Mouse (Mus musculus) T-helper 17 cell (primary cell): ENCODE data around the gene Gyg.

Experiments
- in situ Hi-C, 2 experiments: fragments of 300-600 bp; cut with MboI, MseI; formaldehyde crosslinking; loops; 1 replicate in 1 of 2; 2 replicates in 1 of 2; pipeline ENCODE4 v1.15.1; 2025; ENCODE audit warnings: high pct_unique_total_duplicates in 2 of 2

Gyg gene

DNA sequence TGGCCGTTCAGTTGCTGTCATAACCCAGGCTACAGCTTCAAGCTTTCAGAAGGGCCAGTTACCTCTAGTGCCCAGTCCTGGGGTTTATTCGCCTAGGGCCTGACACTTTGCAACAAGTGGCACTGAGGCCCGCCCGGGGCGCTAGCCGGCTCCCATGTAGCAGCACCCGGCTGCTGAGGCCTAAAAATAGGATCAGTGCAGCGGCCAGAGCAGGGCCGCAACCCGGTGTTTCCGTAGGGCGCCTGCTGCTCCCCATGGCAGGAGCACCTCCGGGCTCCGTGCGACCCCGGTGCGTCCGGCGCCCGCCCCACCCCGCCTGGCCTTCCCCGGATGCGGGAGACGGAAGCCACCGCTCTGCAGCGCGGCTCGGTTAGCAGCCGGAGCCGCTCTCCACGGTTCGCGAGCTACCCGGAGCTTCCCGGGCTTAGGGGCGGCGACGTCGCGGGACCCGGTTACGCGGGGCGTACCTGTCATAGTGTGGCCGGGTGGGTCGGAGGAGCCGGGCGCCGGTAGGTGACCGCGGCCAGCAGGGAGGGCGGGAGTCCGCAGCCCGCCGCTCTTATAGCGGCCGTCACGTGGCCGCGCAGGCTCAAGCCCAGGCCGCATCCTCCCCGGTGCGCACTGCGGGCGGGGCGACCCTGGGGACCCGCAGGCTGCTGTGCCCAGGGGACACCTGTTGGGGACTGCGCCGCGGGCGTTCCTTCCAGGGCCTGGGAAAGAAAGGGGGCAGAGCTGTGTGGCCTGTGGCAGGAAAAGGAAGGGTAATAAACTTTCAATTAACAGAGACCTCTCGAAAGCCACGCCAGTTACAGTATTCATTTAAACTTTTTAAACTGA lies at the start of gene Gyg:
TSS of gene Gyg (minus strand) at position 787 of the 837 bp plus-strand sequence.
- in situ Hi-C loops, result loop anchor here in 1 of 2 experiments (5.0 kb wide), 1 partner anchor 67 kb away; no protein-coding TSS in a partner anchor

DNA sequence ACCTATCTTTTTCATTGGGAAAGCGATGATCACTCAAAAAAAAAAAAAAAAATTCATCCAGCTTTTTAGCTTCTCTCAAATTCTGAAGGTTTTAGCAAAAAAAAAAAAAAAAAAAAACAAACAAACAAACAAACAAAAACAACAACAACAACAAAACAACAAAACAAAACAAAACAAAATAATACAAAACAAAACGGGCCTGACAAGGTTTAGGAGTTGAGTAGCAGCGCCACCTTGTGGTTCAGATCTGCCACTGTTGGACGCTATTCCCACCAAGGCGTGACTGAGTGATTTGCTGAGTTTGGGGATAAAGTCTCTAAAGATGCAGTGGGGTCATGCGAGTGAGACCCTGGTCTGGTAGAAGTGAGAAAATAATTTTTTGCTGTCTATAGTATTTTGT lies 43.8 kb upstream of the Gyg start:
- in situ Hi-C loops, result loop anchor here in 1 of 2 experiments (5.0 kb wide), 1 partner anchor 302 kb away; no protein-coding TSS in a partner anchor

- in situ Hi-C loops, result loop anchor here in 1 of 2 experiments (5.0 kb wide), 1 partner anchor 301 kb away; no protein-coding TSS in a partner anchor
Measured at GRCm38 (mm10) chr3:20197878-20198277, 42.8 kb upstream of the Gyg start.

GRCm38 (mm10) chr3:20188976-20189675 lies 34.0 kb upstream of the Gyg start:
- in situ Hi-C loops, result no loop called here

DNA sequence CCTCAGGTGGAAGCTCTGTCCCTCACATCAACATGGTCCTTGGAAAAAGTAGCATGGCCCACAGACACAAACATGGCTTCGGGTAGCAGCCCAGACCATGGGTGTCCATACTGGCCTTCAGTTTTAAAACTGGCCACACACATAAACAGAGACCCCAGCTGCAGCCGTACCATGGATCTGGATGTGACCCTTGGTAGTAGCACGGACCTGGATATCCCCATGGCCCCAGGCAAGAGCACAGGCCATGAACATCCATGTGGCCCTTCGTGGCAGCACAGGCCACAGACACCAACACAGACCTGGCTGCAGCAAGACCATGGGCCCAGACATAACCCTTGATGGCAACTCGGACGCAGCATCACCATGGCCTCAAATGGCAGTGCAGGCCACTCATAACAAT lies 17.3 kb upstream of the Gyg start:
- in situ Hi-C loops, result no loop called here

GRCm38 (mm10) chr3:20167487-20167886 lies 12.4 kb upstream of the Gyg start:
- in situ Hi-C loops, result no loop called here

- in situ Hi-C loops, result no loop called here
Measured at GRCm38 (mm10) chr3:20155476-20155875, 359 bp upstream of the Gyg start.

- in situ Hi-C loops, result loop anchor here in 1 of 2 experiments (5.0 kb wide), 1 partner anchor 64 kb away; no protein-coding TSS in a partner anchor
Measured at GRCm38 (mm10) chr3:20151651-20152050, 3.5 kb downstream of the Gyg start.

DNA sequence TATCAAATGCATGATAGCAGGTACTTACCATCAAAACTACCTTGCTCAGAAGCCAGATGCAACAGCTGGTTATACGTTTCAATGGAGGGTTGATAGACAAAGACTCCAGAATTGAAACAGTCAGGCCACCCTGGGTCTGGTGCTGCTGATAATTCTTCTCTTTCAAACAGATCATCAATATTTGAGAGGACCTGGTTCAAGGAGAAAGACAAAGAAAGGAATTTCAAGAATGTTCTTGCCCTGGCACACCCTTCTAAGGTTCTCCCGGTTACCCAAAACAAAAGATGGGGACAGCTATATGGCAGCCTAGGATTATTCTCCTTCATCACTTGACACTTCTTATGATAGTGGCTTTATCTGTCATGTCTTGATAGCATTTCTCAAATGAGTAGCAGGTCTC lies 4.6 kb downstream of the Gyg start:
- in situ Hi-C loops, result loop anchor here in 1 of 2 experiments (5.0 kb wide), 1 partner anchor 63 kb away; no protein-coding TSS in a partner anchor

DNA sequence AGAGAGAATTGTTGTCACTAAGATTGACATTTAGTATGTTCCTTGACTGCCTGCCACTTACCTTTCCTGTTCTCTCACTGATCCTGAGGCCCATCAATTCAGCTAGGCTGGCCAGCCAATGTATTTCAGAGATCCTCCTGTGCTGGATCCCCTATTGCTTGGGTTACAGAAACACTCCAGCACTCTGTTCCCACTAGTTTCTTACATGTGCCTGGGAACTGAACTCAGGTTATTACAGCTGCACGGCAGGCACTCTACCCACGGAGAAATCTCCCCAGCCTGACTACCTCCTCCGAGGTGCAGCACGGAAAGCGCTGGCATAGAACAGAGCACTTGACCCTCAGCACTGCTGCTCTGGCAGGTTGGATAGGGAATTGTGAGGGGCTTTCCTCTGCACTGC lies 7.5 kb downstream of the Gyg start:
- in situ Hi-C loops, result loop anchor here in 1 of 2 experiments (10.0 kb wide), 1 partner anchor 1303 kb away; no protein-coding TSS in a partner anchor

DNA sequence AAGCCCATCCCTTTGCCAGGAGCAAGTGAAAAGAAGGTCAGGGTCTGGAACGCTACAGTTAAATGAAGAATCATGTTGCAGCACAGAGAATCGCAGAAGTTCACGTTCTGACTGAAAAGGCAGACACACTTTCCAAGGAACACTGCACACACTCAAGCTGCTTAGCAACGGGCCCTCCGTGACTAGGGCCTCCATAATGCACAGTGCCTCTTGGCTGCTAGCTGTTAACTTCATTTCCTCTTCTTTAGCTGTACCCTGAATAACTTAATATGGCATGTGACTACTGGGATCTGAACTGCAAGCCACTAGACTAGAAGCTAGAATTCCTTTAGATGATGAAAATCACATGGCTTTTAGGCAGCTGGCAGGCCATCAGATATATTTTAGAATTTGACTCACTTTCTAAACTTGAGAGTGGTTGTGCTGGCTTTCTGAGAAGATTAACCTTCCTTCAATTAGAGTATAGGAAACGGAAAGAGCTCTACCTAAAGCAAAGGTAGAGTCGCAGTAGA lies 8.2 kb downstream of the Gyg start:
- in situ Hi-C loops, result loop anchor here in 1 of 2 experiments (10.0 kb wide), 1 partner anchor 1302 kb away; no protein-coding TSS in a partner anchor

DNA sequence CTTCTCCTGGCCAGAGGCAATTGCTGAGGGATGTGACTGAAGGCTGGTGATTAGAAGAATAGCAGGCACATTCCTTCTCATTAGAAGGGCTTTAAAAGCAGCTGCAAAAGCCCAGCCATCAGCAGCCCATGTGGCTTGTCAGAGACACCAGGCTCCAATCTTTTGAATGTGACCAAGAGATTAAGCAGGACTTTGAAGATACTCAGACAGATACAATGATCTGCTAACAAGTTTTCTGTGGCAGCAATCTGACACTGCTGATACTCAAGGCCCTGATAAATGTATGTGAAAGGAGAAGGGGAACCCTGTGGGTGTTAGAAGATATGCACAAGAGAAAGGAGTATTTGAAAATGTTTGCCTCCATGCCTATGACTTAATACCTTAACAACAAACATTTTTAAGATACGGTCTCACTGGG lies 9.4 kb downstream of the Gyg start:
- in situ Hi-C loops, result loop anchor here in 1 of 2 experiments (10.0 kb wide), 1 partner anchor 1301 kb away; no protein-coding TSS in a partner anchor

GRCm38 (mm10) chr3:20144401-20144800 lies 10.7 kb downstream of the Gyg start:
- in situ Hi-C loops, result loop anchor here in 1 of 2 experiments (10.0 kb wide), 1 partner anchor 1300 kb away; no protein-coding TSS in a partner anchor

GRCm38 (mm10) chr3:20143726-20144125 lies 11.4 kb downstream of the Gyg start:
- in situ Hi-C loops, result loop anchor here in 1 of 2 experiments (10.0 kb wide), 1 partner anchor 1299 kb away; no protein-coding TSS in a partner anchor

DNA sequence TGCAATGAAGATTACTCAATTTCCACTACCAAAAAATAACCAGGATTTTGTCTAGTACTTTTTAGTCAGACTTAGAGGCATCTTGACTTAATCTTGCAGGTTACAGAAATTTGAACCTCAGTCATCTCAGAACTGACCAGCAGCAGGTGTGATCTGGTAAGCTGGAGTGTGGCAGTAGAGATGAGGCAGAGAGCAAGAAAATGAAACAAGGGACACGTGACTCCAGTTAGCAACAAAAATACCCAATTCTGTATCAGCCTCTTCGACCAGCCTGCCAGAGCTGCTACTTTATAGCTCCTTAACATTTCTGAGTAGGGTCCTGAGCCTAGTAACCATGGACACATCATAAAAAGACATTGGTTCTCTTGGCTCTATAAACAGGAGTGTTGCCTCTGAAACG lies 12.5 kb downstream of the Gyg start:
- in situ Hi-C loops, result loop anchor here in 1 of 2 experiments (10.0 kb wide), 1 partner anchor 1298 kb away; no protein-coding TSS in a partner anchor

DNA sequence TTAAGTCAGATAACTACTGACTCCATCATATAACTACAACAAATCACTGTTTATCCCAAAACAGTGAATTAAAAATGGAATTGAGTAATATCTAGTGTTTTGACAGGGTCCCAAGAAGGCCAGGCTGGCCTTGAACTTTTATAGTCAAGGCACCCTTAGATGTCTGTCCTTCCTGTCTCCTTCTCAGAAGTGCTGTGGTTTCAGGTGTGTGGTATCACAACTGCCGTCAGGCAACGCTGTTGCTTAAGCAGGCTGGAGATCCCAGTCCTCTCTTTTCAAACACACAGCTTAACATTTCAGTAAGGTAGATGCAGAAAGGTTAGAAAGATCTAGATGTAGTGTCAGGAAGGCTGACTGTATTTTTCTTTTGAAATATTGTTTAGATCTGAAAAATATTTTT lies 13.0 kb downstream of the Gyg start:
- in situ Hi-C loops, result loop anchor here in 1 of 2 experiments (10.0 kb wide), 1 partner anchor 1297 kb away; no protein-coding TSS in a partner anchor

GRCm38 (mm10) chr3:20141679-20142078 lies 13.4 kb downstream of the Gyg start:
- in situ Hi-C loops, result loop anchor here in 1 of 2 experiments (10.0 kb wide), 1 partner anchor 1297 kb away; no protein-coding TSS in a partner anchor

DNA sequence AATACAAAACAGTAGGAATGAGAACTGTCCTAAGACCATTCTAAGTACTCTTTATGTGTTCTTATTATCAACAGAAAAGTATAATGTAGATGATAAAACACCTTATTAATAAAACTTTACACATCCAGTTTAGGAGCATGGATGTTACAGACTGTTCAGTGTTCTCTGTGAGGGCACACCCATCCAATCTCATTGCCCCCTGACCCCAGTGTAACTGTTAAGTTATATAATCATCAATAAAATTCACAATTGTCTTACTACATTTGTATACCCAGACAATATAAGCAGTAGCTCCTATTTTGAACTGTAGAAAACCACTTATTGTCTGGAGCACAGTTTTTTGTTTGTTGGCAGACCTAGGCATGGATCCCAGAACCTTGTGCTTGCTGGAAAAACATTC lies 13.9 kb downstream of the Gyg start:
- in situ Hi-C loops, result loop anchor here in 1 of 2 experiments (10.0 kb wide), 1 partner anchor 1296 kb away; no protein-coding TSS in a partner anchor

- in situ Hi-C loops, result no loop called here
Measured at GRCm38 (mm10) chr3:20136868-20137581, 18.1 kb downstream of the Gyg start.

DNA sequence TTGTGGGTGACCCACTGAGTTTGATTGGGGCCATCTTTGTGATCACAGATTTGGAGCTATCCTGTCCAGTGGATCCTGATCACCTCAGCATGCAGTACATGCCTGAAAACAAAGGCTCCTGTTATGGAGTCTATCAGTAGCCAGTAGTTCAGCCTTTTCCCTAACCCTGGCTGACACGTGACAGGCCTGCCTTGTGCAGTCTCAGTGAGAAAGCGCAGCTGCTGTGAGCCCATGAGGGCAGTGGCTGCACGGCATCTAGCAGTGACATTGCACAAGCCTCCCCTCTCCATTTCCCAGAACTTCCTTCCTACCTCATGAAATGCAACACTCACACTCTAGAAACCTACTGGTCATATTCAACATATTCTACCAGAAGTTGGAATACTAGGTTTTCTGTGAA lies 20.6 kb downstream of the Gyg start:
- in situ Hi-C loops, result no loop called here

- in situ Hi-C loops, result no loop called here
Measured at GRCm38 (mm10) chr3:20133745-20134144, 21.4 kb downstream of the Gyg start.
